Mouse (Mus musculus) monocyte, adult 2 months (primary cell): ENCODE results near the gene Cmas.

ENCODE experiments used
- DNase-seq, 2 experiments: peaks; one replicate each; pipeline ENCODE4 v3.0.0; 2022; ENCODE audit warnings: low spot score in 2 of 2, low read depth in 1 of 2

Gene Cmas

DNA sequence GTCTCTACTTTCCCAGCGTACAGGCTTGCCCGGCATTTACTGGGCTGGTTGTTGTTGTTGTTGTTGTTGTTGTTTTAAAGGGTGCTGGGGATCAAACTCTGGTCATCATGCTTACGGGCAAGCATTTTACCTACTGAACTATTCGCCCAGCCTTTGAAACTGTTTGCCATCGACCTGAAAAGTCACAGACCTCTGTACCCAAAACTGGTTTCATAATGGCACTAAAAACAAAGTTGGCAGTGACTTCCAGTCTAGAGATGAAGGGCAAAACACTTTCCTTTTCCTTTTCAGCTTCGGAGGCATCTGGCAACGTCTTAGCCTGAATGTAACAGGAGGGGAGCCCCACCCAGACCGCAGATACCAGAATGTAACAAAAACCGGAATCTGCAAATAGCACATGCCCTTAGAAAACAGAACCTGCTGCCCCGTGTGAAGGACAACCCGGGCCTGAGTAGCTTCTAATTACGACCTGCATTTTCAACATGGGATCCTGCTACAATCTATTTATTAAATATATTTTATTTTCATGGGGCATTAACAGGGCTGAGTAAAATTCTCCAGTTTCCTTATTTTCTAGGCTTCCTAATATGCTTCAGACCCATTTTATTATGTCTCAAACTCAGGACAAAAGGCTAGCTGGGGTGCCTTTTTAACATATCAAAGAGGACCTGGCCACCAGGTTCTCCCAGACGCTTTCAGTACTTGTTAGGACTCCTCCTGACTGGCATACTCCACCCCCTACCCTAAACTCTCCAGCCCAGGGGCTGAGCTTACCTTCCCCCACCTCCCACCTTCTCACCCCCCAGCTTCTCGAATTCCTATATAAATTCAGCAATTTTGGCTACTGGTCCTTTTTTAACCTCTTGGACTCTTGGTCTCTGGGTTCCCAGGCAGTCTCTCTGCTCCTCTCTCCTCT lies 3.9 kb upstream of the Cmas start:
- peak; percentile 48 to 50 for DNase-seq

- DNase-seq, result no peak
Observed at GRCm38 (mm10) chr6:142757334-142757965, 964 bp downstream of the Cmas start.

DNA sequence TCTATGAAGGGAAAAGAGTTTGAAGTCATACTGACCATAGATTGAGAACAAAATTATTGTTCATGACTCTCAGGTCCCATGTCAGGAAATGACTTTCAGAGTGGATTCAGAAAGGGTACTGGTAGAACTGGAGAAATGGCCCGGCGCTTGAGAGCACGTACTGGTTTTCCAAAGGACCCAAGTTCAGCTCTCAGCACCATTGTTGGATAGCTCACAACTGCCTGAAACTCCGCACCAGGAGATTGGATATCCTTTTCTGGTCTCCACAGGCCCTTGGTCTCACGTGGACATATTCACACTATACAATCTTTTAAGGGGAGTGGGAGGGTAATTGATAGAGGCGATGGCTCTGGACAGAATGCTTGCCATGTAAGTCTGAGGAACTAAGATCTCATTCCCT lies 1.5 kb downstream of the Cmas start:
- no peak for DNase-seq

- DNase-seq, result no peak
Observed at GRCm38 (mm10) chr6:142758562-142758961, 2.1 kb downstream of the Cmas start.

DNA sequence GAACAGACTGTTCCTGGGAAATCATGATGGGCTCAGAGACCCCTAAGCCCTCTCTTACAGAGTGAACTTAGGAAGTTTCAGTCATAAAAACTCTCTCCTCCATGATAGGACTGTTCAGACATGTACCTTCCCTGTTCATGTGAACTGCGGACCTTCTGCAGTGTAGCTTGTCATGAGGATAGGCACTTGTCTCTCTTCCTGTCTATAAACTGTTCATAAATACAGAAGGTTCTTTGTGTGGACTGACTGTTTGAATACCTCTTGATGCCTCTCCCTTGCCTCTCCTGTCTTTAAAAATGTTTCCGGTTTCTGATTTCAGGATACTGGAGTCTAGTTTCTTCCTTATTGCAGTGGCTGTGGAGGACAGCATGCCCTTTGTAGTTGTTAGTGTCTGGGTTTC lies 3.1 kb downstream of the Cmas start:
- no peak for DNase-seq

DNA sequence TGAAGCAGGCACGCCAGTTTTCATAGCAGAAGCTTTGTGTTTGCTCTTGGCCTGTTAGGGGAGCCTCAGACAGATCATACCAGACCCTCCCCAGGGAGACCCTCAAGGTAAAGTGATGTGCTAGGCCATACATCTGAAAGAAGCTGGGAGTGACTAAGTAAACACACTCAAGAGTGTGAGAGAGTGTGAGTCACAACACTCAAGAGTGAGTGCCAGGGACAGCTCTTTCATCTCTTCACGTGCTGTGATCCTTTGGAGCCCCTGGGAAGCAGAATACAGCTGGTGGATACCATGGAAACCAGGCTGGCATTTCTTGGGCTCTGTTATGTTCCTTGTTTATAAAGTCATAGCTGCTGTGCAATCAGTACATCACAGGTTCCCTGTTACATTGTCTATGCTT lies 8.4 kb downstream of the Cmas start:
- DNase-seq, result no peak

- no peak for DNase-seq
Observed at GRCm38 (mm10) chr6:142767305-142767704, 10.8 kb downstream of the Cmas start.

- no peak for DNase-seq
Observed at GRCm38 (mm10) chr6:142769896-142770295, 13.4 kb downstream of the Cmas start.

DNA sequence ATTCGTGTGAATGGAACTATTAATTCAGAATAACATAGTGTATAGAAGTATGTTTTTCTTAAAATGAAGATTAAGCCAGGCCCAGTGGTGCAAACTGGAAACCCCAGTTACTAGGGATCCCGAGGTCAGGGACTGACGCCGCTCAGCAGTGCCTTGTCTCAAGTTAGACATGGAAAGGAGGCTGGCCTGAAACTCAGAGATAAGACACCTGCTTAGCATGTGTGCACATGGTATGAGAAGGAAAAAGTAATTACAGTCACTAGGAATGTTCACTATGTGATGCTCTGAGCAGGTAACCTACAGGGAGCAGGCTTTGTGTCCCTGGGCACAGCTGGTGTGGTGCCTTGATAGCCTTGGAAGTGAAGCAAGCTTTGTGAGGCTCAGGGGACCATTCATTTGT lies 15.2 kb downstream of the Cmas start:
- DNase-seq, result no peak

GRCm38 (mm10) chr6:142773566-142773965 lies 17.1 kb downstream of the Cmas start:
- no peak for DNase-seq

GRCm38 (mm10) chr6:142776935-142777334 lies 20.4 kb downstream of the Cmas start:
- DNase-seq, result no peak

GRCm38 (mm10) chr6:142779045-142779811 lies 22.7 kb downstream of the Cmas start:
- no peak for DNase-seq

DNA sequence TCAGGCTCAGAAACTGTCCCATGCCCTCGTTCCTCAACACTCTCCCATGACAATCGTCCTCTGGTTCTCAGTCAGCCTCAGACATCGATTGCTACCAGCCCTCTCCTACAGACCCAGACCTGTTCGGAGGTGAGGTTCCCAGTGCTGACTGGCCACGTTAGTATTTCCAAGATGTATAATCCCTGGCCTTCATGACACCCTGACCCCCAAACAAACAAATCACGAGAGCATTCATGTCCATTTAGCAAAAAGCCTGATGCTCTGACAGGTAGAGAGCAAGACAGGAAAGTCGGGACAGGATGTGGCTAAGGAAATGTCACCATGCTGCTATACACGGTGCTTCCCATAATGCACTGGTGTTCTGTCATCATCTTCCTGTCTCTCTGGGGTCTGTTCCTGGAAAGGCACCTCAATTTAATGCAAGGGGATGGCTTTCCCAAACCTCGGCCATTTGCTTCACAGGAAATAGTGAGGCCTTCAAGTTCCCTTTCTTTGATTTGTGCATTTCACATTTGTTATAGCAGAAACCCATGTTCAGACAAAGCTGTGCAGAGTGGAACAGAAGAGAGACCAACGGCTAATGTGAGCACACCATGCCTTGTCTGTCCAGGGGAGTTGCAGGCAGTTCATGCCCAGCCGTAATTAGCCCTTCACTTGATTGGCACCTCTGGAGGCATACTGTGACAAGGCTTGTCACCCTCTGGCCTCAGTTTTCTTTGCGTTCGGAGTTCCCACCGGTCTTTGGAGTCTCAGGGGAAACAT lies 23.5 kb downstream of the Cmas start:
- no peak for DNase-seq

- DNase-seq, result no peak
Observed at GRCm38 (mm10) chr6:142780574-142781033, 24.1 kb downstream of the Cmas start.

DNA sequence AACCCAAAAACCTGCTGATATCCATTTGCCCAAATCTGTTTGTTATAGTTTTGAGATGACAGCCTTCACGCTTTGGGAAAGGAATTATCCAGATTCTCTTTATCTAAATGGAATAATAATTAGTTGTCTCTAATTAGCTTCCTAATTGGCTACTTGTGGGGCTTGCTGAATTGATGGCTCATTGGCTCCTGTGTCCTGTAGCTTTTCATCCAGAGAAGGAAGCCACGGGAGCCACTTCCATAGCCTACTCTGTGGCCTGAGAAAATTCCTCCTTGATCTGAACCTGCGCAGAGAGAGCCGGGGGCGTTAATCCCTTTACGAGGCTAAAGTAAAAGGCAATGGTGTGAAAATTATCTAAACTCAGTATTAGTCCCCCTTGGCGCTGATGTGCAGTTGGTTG lies 24.8 kb downstream of the Cmas start:
- DNase-seq, result no peak

DNA sequence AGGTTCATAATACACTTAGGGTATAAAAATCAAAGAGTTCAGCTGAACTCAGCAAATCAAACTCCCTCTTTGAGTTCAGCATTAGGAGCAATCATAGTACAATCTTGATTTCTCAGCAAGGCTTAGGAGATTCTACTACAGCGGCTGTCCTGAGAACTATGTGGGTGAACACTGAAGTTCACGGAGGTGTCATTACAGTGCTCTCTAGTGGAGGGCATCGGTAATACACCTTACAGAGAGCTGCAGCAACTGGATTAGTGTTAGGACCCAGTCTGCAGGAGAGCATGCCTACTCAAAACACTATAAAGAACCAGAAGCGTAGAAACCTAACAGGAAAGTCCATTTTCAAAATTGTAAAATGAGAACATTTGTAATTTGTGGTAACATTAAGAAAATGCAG lies 28.9 kb downstream of the Cmas start:
- peak; percentile 22 to 41 for DNase-seq

DNA sequence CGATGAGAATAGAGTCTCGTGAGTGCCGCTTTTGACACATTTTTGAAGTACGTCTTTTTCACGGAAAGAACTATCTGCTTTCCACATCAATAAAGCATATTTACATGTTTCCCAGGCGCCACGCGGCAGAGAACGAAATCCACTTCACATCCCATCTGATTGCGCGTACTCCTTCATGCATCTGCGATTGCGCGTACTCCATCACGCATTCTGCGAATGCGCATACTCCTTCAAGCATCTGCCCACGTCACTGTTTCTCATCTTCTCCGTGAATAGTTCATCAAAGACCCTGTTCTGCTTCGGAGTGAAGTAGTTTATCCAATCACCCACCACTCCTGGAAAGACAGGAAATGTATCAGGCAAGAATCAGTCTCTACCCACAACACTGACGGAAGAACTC lies 29.6 kb downstream of the Cmas start:
- no peak for DNase-seq

DNA sequence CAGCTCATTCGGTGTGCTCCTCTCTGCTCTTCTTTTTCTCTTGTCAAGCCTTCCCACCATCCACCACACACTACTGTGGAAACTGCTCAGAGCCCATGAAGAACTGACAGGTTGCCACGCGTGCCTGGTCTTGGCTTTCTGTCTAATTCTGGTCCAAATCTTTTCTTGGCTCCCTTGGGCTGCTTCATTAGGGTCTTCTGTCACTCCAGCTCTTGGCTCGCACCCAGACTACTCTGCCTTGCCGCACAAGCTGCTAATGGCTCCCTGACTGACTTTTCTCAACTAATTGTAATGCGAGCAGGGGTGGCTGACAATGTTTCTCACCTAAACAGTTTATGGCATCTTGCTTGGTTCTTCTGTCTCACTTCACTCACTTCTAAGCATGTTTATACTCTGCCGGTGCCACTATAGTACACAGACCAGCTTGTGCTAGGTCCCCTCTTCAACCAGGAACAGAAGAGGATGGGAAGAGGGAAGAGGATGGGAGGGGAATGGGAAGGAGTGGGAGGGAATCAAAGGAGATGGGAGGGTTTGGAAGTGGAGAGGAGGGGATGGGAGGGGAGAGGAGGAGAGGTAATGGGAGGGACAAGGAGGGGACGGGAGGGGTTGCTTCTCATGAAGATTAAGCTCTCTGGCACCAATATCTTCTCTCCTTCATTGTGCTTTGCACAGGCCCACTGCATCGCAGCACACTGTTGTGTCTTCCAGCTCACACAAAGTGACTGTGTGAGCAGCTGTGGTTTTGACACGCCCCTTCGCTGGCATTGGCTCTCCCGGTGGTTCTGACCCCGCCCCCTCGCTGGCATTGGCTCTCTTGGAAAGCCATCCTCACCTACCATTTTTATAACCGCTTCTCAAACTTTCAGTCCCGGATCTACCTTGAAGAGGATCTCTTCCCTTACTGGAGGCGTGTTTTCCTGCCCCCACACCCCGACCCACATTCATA lies 31.8 kb downstream of the Cmas start:
- no peak for DNase-seq

- no peak for DNase-seq
Observed at GRCm38 (mm10) chr6:142789736-142790135, 33.2 kb downstream of the Cmas start.
